ENCODE assay signal across 7 mouse cellular contexts in the genomic region with DNA sequence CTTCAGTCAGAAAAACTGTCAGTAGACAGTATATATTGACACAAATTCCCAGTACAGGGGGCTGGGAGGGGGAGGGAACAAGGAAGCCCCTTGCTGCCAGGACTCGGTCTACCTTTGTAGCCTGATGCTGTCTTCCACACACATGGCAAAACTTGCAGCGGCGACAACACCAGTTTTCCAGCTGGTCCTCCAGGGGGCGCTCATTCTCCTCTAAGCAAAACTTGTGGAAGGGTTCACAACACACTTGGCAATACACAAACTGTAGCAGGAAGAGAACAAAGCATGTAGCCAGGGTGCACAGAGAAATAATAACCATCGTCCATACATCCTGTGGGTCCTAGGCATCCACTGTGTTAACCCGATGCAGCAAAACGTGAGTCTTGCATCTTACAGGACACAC. TPM values are rescaled to one million over a fixed set of nuclear protein-coding genes. Genes with fewer than 3 reads are reported as not detected.
DNase-seq lines count a peak whose midpoint lies in the region; TF ChIP-seq lines count a peak whose summit lies in the region.

No protein-coding gene starts in this region.

- no peaks in the 10 kb centered on the region for H3K27me3 ChIP-seq in MEL (ENCODE audit: control insufficient read depth in 1 of 2, insufficient read depth in 2 of 2, low read length in 2 of 2)
- H3K27me3 ChIP-seq in spleen, adult 2 months (ENCODE audit: control insufficient read depth, insufficient read depth, low read length), result no peaks in the 10 kb centered on the region

- H3K4me1 ChIP-seq in MEL (ENCODE audit: control insufficient read depth in 1 of 2, insufficient read depth in 2 of 2, low read length in 2 of 2), result no peaks in the 10 kb centered on the region
- H3K4me1 ChIP-seq in spleen, adult 2 months (ENCODE audit: control insufficient read depth, insufficient read depth, insufficient read length), result no peaks in the 10 kb centered on the region

- no peaks in the 10 kb centered on the region for H3K9me3 ChIP-seq in MEL (replicated peaks; ENCODE audit: insufficient read depth, low read length)

- WGBS in spleen, adult 2 months, result 61% methylated on average over 7 of the region's 7 CpGs

- no peaks in the 10 kb centered on the region for H3K79me2 ChIP-seq in MEL (ENCODE audit: control insufficient read depth, insufficient read depth, low read length, poor library complexity)

- peaks cover 0 to 21% of the 10 kb centered on the region in 2 experiments; a peak in 2 of 4 replicates for H3K36me3 ChIP-seq in MEL (ENCODE audit: control insufficient read depth in 1 of 2, insufficient read depth in 2 of 2, low read length in 2 of 2)
- H3K36me3 ChIP-seq in spleen, adult 2 months (ENCODE audit: control insufficient read depth, insufficient read depth, low read length), result peaks cover 45% of the 10 kb centered on the region

- no peak overlapping the region for H3K27ac ChIP-seq in MEL (ENCODE audit: control insufficient read depth, low read depth, low read length)
- no peak overlapping the region for H3K27ac ChIP-seq in spleen, adult 2 months (ENCODE audit: insufficient read depth, low read length)

- TF ChIP-seq EP300 in MEL (IDR thresholded peaks at IDR 0.05; ENCODE audit: low read depth in 1 of 2, low read length in 2 of 2), result no peak

- no peak for TF ChIP-seq POLR2A in MEL (IDR thresholded peaks at IDR 0.05; ENCODE audit: control insufficient read depth in 1 of 2, insufficient read depth in 1 of 2, low read depth in 1 of 2, low read length in 2 of 2, poor library complexity in 1 of 2)
- TF ChIP-seq POLR2A in spleen, adult 2 months (IDR thresholded peaks at IDR 0.05; ENCODE audit: low read depth, low read length), result no peak

- no peak overlapping the region for H3K9ac ChIP-seq in MEL (ENCODE audit: control insufficient read depth, low read depth, low read length, poor library complexity, severe bottlenecking)

- no peak overlapping the region for H3K4me3 ChIP-seq in MEL (ENCODE audit: control insufficient read depth in 1 of 2, insufficient read depth in 1 of 2, low read depth in 2 of 2, low read length in 2 of 2)
- no peak overlapping the region for H3K4me3 ChIP-seq in spleen, adult 2 months (ENCODE audit: extremely low read depth, insufficient read depth, insufficient read length)

- TF ChIP-seq RAD21 in MEL (IDR thresholded peaks at IDR 0.05; ENCODE audit: low read depth, low read length), result peak; percentile 64

- peak; percentile 81 to 87 (median 87) for TF ChIP-seq CTCF in MEL (IDR thresholded peaks at IDR 0.05 in 2 of 3, conservative IDR thresholded peaks at IDR 0.05 in 1 of 3; ENCODE audit: control insufficient read depth in 1 of 3, insufficient read depth in 1 of 3, low read depth in 2 of 3, low read length in 3 of 3, poor library complexity in 1 of 3, severe bottlenecking in 1 of 3)
- TF ChIP-seq CTCF in spleen, adult 2 months (IDR thresholded peaks at IDR 0.05; ENCODE audit: extremely low read depth, insufficient read depth, insufficient read length, insufficient replicate concordance), result peak; percentile 63; the same call in 1 of the 2 replicates

- peak; percentile 80 for DNase-seq in CD4-positive helper T cell, adult 2 months (ENCODE audit: low read depth, low spot score)
- DNase-seq in MEL (ENCODE audit: low read depth, low spot score), result peak; percentile 85
- peak; percentile 73 for DNase-seq in cerebellum, adult 8-10 months
- peak; percentile 83 for DNase-seq in gastrocnemius, postnatal 10 days
- peak; percentile 71 for DNase-seq in layer of hippocampus, adult 9-10 months (ENCODE audit: low spot score)
- DNase-seq in lung, postnatal 36 days, result peak; percentile 76
- DNase-seq in spleen, adult 2 months (ENCODE audit: low read depth in 1 of 2, low spot score in 2 of 2), result peak; percentile 41 to 63

TF ChIP-seq in MEL, 35 proteins besides CTCF, POLR2A, EP300 and RAD21:
- TF ChIP-seq SMC3 (IDR thresholded peaks at IDR 0.05; ENCODE audit: low read depth, low read length) (peak; percentile 80), TAL1 (IDR thresholded peaks at IDR 0.05; ENCODE audit: low read length) (no peak), ZC3H11A (IDR thresholded peaks at IDR 0.05; ENCODE audit: low read depth, low read length) (peak; percentile 25; the same call in 1 of the 2 replicates), JUND (IDR thresholded peaks at IDR 0.05; ENCODE audit: low read depth, low read length) (0 out of 2 replicates have a peak, but pooled peaks have one; percentile 50), BHLHE40 (IDR thresholded peaks at IDR 0.05; ENCODE audit: borderline replicate concordance, low read depth, low read length) (0 out of 2 replicates have a peak, but pooled peaks have one; percentile 19), MYC (IDR thresholded peaks at IDR 0.05; ENCODE audit: low read depth, low read length) (0 out of 2 replicates have a peak, but pooled peaks have one; percentile 48), SIN3A (IDR thresholded peaks at IDR 0.05; ENCODE audit: low read length) (peak; percentile 37; the same call in 1 of the 2 replicates), UBTF (IDR thresholded peaks at IDR 0.05; ENCODE audit: borderline replicate concordance, insufficient read depth, low read depth, low read length) (no peak)

RNA-seq across cellular contexts. Expression of a gene that starts 33.6 kb away (rescaled TPM):
- total RNA-seq in MEL (2012; rRNA removed), result 0.20 TPM in 1 of 2 replicates, not detected in the other
- under 1 TPM in 1 of 2 experiments, not detected in 1; 0.49 TPM for polyA plus RNA-seq in MEL (2012; ENCODE audit: insufficient read depth in 1 of 2, insufficient read length in 2 of 2, low read depth in 1 of 2, low replicate concordance in 2 of 2, missing spikeins in 1 of 2)
- 1 to 10 TPM in 1 of 2 experiments, under 1 TPM in 1; 0.70 to 1.0 TPM for total RNA-seq in gastrocnemius, postnatal 10 days (2021)
- polyA plus RNA-seq in spleen, adult 2 months (2012; rRNA removed), result 1.9 and 2.2 TPM in 2 replicates

RNA-seq across cellular contexts. Expression of a gene that starts 37.3 kb away (rescaled TPM):
- total RNA-seq in MEL (2012; rRNA removed), result 0.12 TPM in 1 of 2 replicates, not detected in the other
- polyA plus RNA-seq in MEL (2012; ENCODE audit: insufficient read depth in 1 of 2, insufficient read length in 2 of 2, low read depth in 1 of 2, low replicate concordance in 2 of 2, missing spikeins in 1 of 2), result under 1 TPM in 1 of 2 experiments, not detected in 1; 0.67 TPM
- total RNA-seq in gastrocnemius, postnatal 10 days (2021), result 1 to 10 TPM; 6.4 to 8.0 TPM
- 0.72 and 0.74 TPM in 2 replicates for polyA plus RNA-seq in spleen, adult 2 months (2012; rRNA removed)

RNA-seq across cellular contexts. Expression of a gene that starts 44.7 kb away (rescaled TPM):
- 4.7 and 6.2 TPM in 2 replicates for total RNA-seq in MEL (2012; rRNA removed)
- polyA plus RNA-seq in MEL (2012; ENCODE audit: insufficient read depth in 1 of 2, insufficient read length in 2 of 2, low read depth in 1 of 2, low replicate concordance in 2 of 2, missing spikeins in 1 of 2), result 10 to 100 TPM; 11.7 to 27.3 TPM
- total RNA-seq in gastrocnemius, postnatal 10 days (2021), result 10 to 100 TPM; 15.1 to 21.3 TPM
- polyA plus RNA-seq in spleen, adult 2 months (2012; rRNA removed), result 36.8 and 38.4 TPM in 2 replicates
